Mouse (Mus musculus) heart, adult 18-20 months (tissue): ENCODE data around the gene Glp1r. TPM values are rescaled to one million over a fixed set of nuclear protein-coding genes. Genes with fewer than 3 reads are reported as not detected.

ENCODE experiments used
- DNase-seq, 2 experiments: peaks; one replicate each; pipeline ENCODE4 v3.0.0; 2021 to 2022; ENCODE audit warnings: mixed read lengths in 1 of 2
- total RNA-seq, 2 experiments: library from RNA; stranded (reverse); gene quantifications; 2 replicates each; pipeline ENCODE4 v1.2.3; 2021

Gene Glp1r
- total RNA-seq, 2 experiments from 2014 or later: 0.12 to 0.41 TPM

GRCm38 (mm10) chr17:30912536-30912935, 10.9 kb downstream of the Glp1r start:
- DNase-seq: no peak

GRCm38 (mm10) chr17:30914264-30914663, 12.6 kb downstream of the Glp1r start:
- DNase-seq: no peak

GRCm38 (mm10) chr17:30923566-30923965, 21.9 kb downstream of the Glp1r start:
- DNase-seq: no peak

- no peak for DNase-seq
These were observed 29.2 kb downstream of the Glp1r start for GRCm38 (mm10) chr17:30930827-30931226.

- DNase-seq: no peak
These were observed 31.2 kb downstream of the Glp1r start for GRCm38 (mm10) chr17:30932836-30933235.

GRCm38 (mm10) chr17:30935301-30935700, 33.7 kb downstream of the Glp1r start:
- DNase-seq: no peak

GRCm38 (mm10) chr17:30938554-30938953, 36.9 kb downstream of the Glp1r start:
- peak in 1 of 2 experiments; percentile 24 for DNase-seq

GRCm38 (mm10) chr17:30948382-30948781, 46.8 kb downstream of the Glp1r start:
- peak in 1 of 2 experiments; percentile 18 for DNase-seq

- DNase-seq: peak; percentile 33 to 87
These were observed 49.2 kb downstream of the Glp1r start for GRCm38 (mm10) chr17:30950780-30951179.

- no peak for DNase-seq
These were observed 50.0 kb downstream of the Glp1r start for GRCm38 (mm10) chr17:30951600-30951999.

- DNase-seq: no peak
These were observed 52.7 kb downstream of the Glp1r start, which contains the start of gene Umodl1 for GRCm38 (mm10) chr17:30954340-30954739. TSS of gene Umodl1 (plus strand) at chr17:30954640.

GRCm38 (mm10) chr17:30961936-30962592, 60.4 kb downstream of the Glp1r start:
- DNase-seq: no peak

- no peak for DNase-seq
These were observed 61.3 kb downstream of the Glp1r start for GRCm38 (mm10) chr17:30962880-30963279.

GRCm38 (mm10) chr17:30969983-30970382, 68.4 kb downstream of the Glp1r start:
- DNase-seq: peak; percentile 18 to 22

GRCm38 (mm10) chr17:30971877-30972276, 70.3 kb downstream of the Glp1r start:
- DNase-seq: no peak

GRCm38 (mm10) chr17:30973332-30973731, 71.7 kb downstream of the Glp1r start:
- peak in 1 of 2 experiments; percentile 15 for DNase-seq

- DNase-seq: peak; percentile 32 to 38
These were observed 75.7 kb downstream of the Glp1r start for GRCm38 (mm10) chr17:30977290-30977689.

GRCm38 (mm10) chr17:30978556-30978955, 76.9 kb downstream of the Glp1r start:
- no peak for DNase-seq

- DNase-seq: no peak
These were observed 81.9 kb downstream of the Glp1r start for GRCm38 (mm10) chr17:30983521-30983920.

GRCm38 (mm10) chr17:30990254-30990653, 88.6 kb downstream of the Glp1r start:
- DNase-seq: peak; percentile 11 to 45
